Mouse (Mus musculus) bone marrow, adult 2 months (tissue): ENCODE results near the gene Fmnl3.

Experiments used
- CTCF ChIP-seq: fragments of 200-500 bp; IDR thresholded peaks from 2 replicates; pipeline ENCODE4 v1.5.1; 2011; ENCODE audit warnings: low read length, control low read depth; ENCODE audit not compliant: control insufficient read depth, insufficient read depth
- POLR2A ChIP-seq: fragments of 200-500 bp; IDR thresholded peaks from 2 replicates; pipeline ENCODE4 v1.6.1; 2011; ENCODE audit warnings: low read depth, mild to moderate bottlenecking, control low read depth, low read length, borderline replicate concordance; ENCODE audit not compliant: control insufficient read depth

- TF ChIP-seq POLR2A (no peak), CTCF (no peak)
Measured at GRCm38 (mm10) chr15:99295484-99295981, 74.7 kb downstream of the Fmnl3 start, which contains the start of gene Fam186b.
